Mouse (Mus musculus) left cerebral cortex, adult 2 months (tissue): ENCODE measurements around the gene Gm20479. TPM values are rescaled to one million over a fixed set of nuclear protein-coding genes. Genes with fewer than 3 reads are reported as not detected.

Experiments used
- DNase-seq, 2 experiments: peaks; one replicate each; pipeline ENCODE4 v3.0.0; 2021 to 2022; ENCODE audit warnings: low spot score in 2 of 2, mixed read lengths in 1 of 2; ENCODE audit errors: extremely low spot score in 1 of 2
- H3K27ac ChIP-seq: fragments of 200-600 bp; 2 replicates; pipeline ENCODE4 v1.8.1; 2022
- H3K4me3 ChIP-seq: fragments of 200-600 bp; 2 replicates; pipeline ENCODE4 v1.8.1; 2022
- CTCF ChIP-seq: fragments of 200-600 bp; IDR thresholded peaks from 2 replicates; pipeline ENCODE4 v1.8.1; 2022; ENCODE audit warnings: antibody characterized with exemption, mild to moderate bottlenecking, moderate library complexity
- intact Hi-C: fragments of 180-260 bp; cut with DNase I; formaldehyde crosslinking; loops from one replicate; pipeline ENCODE4 v1.15.1; 2025
- total RNA-seq, 2 experiments: library from RNA; stranded (reverse); gene quantifications; 2 replicates each; pipeline ENCODE4 v1.2.3; 2021

The Gm20479 gene
- total RNA-seq, 2 experiments from 2014 or later: not detected

DNA sequence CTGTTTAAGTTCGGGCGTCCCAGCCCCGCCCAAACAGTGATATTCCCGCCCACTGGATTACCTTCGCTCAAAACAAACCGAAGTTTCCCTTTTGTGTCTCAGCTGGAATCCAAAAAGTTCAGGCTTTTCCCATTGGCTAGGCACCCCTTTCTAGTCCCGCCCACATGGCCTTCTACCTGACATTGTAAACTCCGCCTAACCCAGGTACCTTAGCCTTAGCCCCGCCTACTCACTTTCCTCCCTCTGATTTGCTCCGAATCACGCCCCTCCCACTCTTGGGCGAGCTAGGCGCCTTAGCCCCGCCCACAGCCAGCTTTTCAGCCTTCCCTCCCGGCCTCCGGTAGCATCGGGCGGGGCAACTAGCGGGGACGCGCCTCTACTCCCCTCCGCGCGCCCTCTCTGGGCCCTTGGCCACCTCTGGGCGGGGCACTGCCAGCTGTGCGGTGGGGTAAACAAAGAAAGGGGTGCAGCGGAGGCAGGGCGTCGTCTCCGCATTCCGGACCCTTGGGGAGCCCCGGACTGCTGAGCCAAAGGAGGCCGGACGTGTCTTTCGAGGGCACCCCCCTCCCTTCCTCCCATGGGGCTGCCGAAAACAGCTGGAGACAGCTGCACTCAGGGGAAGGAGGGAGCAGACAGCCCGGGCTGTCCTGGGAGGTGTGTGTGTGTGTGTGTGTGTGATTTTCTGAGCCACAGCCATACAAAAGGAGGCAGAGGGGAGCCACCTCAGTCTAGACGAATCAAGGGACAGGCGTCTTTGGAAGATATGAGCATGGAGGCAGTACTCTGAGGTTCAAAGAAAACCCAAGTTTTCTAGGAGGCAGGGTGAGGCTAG, 26.3 kb downstream of the Gm20479 start:
- no peak for TF ChIP-seq CTCF
- Histone ChIP-seq H3K4me3 (peak overlapping the region; percentile 39), H3K27ac (peak overlapping the region; percentile 64)
- DNase-seq: peak; percentile 64 to 70
- intact Hi-C loops: loop anchor here (10.0 kb wide), 1 partner anchor 354 kb away; the partner anchor contains the start of gene Zfp607b

DNA sequence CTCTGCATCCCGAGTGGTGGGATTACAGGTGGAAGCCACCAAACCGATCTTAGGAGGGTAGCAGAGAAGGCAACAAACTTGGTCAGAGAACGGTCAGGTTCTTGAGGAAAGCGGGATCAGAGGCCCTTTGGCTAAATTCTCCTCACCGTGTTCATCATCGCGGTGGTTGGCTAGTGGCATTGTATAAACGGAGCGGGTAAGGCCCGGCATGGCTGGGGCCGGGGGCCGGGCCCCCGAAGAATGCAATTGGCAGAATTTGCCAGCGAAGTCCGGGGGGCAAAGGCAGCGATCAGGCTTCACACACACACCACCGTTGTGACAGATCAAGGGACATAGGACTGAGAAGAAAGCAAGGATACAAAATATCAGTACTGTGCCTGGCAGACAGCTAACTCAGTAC, 27.2 kb downstream of the Gm20479 start:
- Histone ChIP-seq H3K27ac (no peak overlapping the region), H3K4me3 (peak overlapping the region; percentile 39)
- intact Hi-C loops: loop anchor here (2.0 to 10.0 kb wide), 2 partner anchors 27 to 355 kb away; partner anchors contain the start of gene Zfp607b
- TF ChIP-seq CTCF: no peak
- no peak for DNase-seq

DNA sequence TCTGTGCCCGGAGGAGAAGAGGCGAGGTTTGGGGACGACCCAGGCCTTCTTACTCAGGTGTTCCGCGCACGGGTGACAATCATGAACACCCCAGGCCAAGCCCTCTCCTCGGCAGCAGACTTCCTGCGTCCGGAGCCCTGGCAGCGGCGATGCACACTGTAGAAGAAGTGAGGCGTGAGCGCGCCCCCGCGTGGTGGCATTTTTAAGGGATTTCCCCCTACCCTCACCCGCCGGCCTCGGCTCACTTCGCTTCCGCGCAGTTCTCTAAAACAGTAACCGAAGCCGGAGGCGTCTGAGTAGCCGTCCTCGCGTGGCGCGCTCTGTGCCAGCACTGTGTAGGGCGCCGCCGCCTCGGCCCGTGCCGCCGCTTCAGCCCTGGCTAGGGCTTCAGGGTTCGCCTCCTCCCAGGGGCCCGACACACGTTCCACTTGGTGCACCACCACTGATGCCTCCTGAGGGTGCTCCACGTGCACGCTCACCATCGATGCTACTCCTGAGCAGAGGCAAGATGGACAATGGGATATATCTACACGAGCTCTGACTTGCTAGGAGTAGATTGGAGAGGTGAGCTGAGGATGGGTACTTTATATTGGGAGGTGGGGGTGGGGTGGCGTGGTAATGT, 27.8 kb downstream of the Gm20479 start:
- Histone ChIP-seq H3K4me3 (peak overlapping the region; percentile 28), H3K27ac (no peak overlapping the region)
- intact Hi-C loops: loop anchor here (2.0 kb wide), 1 partner anchor 27 kb away; no protein-coding TSS in a partner anchor
- TF ChIP-seq CTCF: peak; percentile 68
- peak; percentile 74 to 78 for DNase-seq

DNA sequence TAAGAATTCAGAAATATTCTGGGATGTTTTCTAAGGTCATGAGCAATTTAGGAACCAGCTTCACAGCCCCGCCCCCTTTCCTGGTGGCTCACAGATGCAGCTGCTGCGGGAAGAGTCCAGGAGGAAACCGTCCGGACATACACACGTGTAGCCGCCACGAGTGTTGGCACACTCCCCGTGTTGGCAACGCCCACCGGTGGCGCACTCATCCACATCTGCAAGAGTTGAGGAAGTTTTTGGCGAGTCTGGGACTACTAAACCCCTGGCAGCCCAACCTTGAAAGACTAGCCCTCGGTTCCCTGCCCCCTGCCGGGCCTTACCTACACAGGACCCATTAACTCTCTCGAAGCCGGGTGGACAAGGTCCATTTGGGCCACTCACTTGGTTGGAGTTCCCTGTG, 28.6 kb downstream of the Gm20479 start:
- no peak overlapping the region for H3K27ac ChIP-seq
- DNase-seq: no peak
- intact Hi-C loops: loop anchor here (2.0 kb wide), 1 partner anchor 26 kb away; no protein-coding TSS in a partner anchor

DNA sequence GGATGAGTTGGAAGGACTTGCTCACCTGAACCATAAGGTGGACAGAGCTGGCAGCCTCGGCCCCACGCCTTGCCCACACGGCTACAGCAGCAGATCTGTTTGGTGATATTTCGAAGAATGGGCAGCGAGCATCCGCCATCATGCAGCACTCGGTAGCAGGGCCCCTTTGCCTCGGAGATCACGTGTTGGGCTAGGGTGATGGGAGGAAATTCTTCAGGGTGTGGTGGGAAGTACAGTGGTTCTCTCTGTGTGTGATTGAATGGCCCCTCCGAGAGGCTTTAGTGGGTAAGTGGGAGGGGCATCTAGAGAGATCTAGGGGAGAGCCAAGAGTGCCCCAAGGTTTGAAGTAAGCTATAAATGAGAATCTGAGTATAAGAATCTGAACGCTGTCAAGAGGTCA, 29.1 kb downstream of the Gm20479 start:
- intact Hi-C loops: loop anchor here (2.0 kb wide), 1 partner anchor 25 kb away; no protein-coding TSS in a partner anchor
- Histone ChIP-seq H3K27ac (no peak overlapping the region), H3K4me3 (no peak overlapping the region)
- no peak for DNase-seq
- TF ChIP-seq CTCF: no peak

More for the DNA sequence above, 28.6 kb downstream of the Gm20479 start:
- TF ChIP-seq CTCF: no peak
- no peak overlapping the region for H3K4me3 ChIP-seq

DNA sequence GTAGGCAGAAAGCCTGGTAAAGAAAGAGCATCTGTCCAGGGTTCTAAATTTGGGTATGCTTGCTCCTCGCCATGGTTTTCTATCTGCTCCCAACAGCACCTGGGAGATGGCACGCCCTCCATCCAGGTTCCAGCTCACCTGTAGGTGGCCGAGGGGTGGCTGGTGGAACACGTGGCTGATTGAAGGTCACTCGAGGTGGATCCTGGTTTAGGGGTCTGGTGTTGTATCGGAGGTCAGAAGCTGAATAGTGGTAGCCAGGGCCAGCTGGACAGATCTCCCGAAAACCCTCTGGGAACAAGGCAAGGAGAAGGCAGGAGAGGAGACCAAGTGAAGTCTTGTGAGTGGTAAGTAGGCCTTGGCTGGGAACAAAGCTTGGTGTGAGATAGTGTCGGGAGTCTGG, 29.7 kb downstream of the Gm20479 start:
- TF ChIP-seq CTCF: no peak
- intact Hi-C loops: no loop called here
- DNase-seq: no peak
- Histone ChIP-seq H3K4me3 (no peak overlapping the region), H3K27ac (no peak overlapping the region)

DNA sequence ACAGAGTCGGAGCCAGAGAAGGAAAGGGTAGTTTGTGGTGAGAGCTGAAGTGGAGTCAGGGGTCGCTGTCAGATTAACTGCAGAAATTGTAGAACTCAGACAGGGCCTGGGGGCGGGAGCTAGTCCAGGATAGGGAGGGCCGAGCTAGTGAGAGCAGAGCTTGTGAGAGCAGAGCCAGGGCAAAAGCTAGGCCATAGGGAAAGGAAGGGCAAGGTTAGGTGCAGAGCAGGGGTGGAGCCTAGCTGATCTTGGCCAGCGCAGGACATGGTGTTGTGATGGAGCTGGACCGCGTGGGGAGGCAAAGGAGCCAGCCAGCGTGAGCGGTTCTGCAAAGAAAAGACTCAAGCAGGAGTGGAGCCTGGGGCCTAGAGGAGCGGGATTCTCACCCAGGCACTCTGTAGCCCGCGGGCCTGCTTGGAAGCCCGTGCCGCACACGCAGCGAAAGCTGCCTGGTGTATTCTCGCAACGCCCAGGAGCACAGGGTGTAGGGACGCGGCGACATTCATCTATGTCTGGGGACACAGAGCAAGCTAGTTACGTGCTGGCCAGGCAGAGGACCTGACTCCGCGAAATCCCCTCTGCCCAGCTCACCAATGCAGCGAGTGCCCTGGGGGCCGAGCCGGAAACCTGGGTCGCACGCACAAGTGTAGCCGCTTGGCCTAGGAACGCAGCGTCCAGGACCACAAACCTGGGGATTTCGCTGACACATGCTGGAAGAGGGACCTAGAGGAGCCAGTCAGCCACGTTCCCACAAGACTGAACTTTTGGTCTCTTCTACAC, 30.9 kb downstream of the Gm20479 start:
- no peak for TF ChIP-seq CTCF
- intact Hi-C loops: no loop called here
- H3K4me3 ChIP-seq: no peak overlapping the region
- no peak overlapping the region for H3K27ac ChIP-seq
- DNase-seq: no peak

DNA sequence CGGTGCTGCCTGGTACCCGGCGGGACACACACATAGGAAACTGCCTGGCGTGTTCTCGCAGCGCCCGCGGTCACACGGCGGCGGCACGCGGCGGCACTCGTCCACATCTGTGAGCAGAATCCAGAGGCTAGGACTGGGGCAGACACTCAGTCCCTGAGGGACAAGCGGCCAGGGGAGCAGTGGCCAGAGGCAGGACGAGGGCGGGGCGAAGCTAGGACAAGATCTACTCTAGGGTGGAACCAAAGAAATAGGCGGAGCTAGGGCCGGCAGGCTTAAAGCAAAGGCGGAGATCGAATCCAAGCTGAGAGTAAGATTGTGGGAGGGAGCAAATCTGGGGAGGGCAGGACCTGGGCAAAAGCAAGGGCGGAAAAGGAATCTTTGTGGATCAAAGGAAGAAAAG, 31.5 kb downstream of the Gm20479 start:
- no peak for TF ChIP-seq CTCF
- intact Hi-C loops: no loop called here
- H3K4me3 ChIP-seq: no peak overlapping the region
- no peak for DNase-seq
- H3K27ac ChIP-seq: no peak overlapping the region

DNA sequence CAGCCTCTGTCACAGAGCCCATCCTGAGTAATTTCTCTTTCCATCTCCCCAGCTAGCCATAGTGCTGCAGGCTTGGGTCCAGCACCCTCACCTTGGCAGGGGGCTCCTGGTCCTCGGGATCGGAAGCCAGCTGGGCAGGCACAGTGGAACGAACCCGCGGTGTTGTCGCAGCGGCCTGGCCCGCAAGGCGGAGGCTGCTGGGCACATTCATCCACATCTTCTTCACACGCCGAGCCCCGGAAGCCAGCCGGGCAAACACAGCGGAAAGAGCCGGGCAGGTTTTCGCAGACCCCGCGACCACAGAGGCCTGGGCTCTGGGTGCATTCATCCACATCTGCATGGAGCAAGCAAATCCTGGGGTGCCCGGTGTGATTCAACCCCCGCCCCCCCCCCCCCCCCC, 32.3 kb downstream of the Gm20479 start:
- intact Hi-C loops: no loop called here
- DNase-seq: no peak

DNA sequence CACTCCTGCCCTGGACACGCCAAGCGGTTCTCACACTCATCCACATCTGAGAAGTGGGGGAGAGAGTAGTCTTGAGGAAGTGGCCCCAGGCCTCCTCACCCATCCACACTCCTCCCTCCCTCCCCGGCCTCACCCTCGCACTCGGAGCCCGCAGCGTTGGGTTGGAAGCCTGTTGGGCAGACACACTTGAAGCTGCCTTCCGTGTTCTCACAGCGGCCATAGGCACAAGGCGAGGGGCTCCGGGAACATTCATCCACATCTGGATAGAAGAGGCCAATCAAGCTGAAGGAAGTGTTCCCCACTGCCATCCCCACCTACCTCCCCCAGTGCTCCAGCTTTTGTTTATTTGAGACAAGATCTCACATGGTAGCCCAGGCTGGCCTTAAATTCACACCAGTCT, 33.1 kb downstream of the Gm20479 start:
- Histone ChIP-seq H3K27ac (no peak overlapping the region), H3K4me3 (no peak overlapping the region)
- intact Hi-C loops: no loop called here
- DNase-seq: no peak
- TF ChIP-seq CTCF: no peak

More for the DNA sequence above, 32.3 kb downstream of the Gm20479 start:
- no peak for TF ChIP-seq CTCF
- Histone ChIP-seq H3K4me3 (no peak overlapping the region), H3K27ac (no peak overlapping the region)

DNA sequence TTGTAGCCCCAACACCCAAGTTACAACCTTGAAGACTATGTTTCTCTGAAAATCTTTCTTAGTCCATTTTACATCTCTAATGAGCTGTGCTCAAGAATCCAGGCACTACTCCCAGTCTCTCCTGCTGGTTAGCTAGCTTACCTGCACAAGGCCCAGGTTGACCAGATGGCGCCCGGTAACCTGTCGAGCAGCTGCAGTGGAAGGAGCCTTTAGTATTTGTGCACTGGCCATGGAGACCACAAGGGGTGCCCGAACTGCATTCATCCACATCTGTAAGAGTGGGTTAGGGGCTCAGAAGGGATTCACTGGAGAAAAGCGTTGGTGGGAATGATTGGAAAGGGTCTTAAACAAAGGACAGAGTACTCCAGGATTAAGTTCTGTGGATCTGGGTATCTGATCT, 34.2 kb downstream of the Gm20479 start:
- H3K4me3 ChIP-seq: no peak overlapping the region
- intact Hi-C loops: no loop called here
- TF ChIP-seq CTCF: no peak

DNA sequence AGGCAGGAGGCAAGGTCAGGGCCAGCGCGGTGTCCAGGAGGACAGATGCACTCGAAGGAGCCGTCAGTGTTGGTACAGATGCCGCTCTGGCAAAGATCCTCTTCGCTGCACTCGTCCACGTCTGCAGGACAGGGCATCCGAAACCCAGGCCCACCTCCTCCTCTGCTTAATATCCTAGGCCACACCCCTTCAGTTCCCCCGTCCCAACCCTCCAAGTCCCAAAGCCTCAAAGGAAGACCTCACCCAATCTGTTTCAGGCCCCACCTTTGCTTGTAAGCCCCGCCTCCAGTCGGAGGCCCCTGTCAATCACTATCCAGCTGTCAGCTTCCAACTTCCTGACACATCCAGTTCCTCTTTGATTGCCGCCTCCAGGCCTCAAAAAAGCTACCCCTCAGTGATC, 34.9 kb downstream of the Gm20479 start:
- intact Hi-C loops: no loop called here
- H3K4me3 ChIP-seq: no peak overlapping the region
- H3K27ac ChIP-seq: no peak overlapping the region
- no peak for DNase-seq
- TF ChIP-seq CTCF: no peak

More for the DNA sequence above, 34.2 kb downstream of the Gm20479 start:
- no peak for DNase-seq
- no peak overlapping the region for H3K27ac ChIP-seq
